Mouse (Mus musculus) cerebellum, adult (tissue): ENCODE data around the gene Nthl1.

Experiments used
- ATAC-seq: cut with Nextera tagmentation; 2 replicates; pipeline ENCODE4 v1.9.2; 2017; ENCODE audit warnings: mild to moderate bottlenecking, moderate library complexity, mixed read lengths; ENCODE audit not compliant: insufficient number of reproducible peaks, low FRiP score, low TSS enrichment

Gene Nthl1

GRCm38 (mm10) chr17:24617561-24618194 lies 14.8 kb upstream of the Nthl1 start:
- no peak for ATAC-seq

- ATAC-seq: no peak
Measured at GRCm38 (mm10) chr17:24625472-24625871, 7.0 kb upstream of the Nthl1 start.

- no peak for ATAC-seq
Measured at GRCm38 (mm10) chr17:24628646-24629045, 3.8 kb upstream of the Nthl1 start.

- no peak for ATAC-seq
Measured at GRCm38 (mm10) chr17:24630072-24630471, 2.4 kb upstream of the Nthl1 start.

GRCm38 (mm10) chr17:24632813-24633449 lies 451 bp downstream of the Nthl1 start:
- no peak for ATAC-seq

- ATAC-seq: no peak
Measured at GRCm38 (mm10) chr17:24633831-24634230, 1.4 kb downstream of the Nthl1 start.

- ATAC-seq: no peak
Measured at GRCm38 (mm10) chr17:24635024-24635423, 2.5 kb downstream of the Nthl1 start.

- ATAC-seq: no peak
Measured at GRCm38 (mm10) chr17:24635694-24636093, 3.2 kb downstream of the Nthl1 start.

- ATAC-seq: no peak
Measured at GRCm38 (mm10) chr17:24636781-24637481, 4.5 kb downstream of the Nthl1 start.

GRCm38 (mm10) chr17:24638214-24638613 lies 5.7 kb downstream of the Nthl1 start:
- ATAC-seq: no peak

- ATAC-seq: no peak
Measured at GRCm38 (mm10) chr17:24638840-24639239, 6.4 kb downstream of the Nthl1 start.

GRCm38 (mm10) chr17:24639571-24639988 lies 7.1 kb downstream of the Nthl1 start:
- ATAC-seq: no peak

- ATAC-seq: no peak
Measured at GRCm38 (mm10) chr17:24640119-24640518, 7.6 kb downstream of the Nthl1 start.

- ATAC-seq: no peak
Measured at GRCm38 (mm10) chr17:24640581-24640980, 8.1 kb downstream of the Nthl1 start.

GRCm38 (mm10) chr17:24641944-24642343 lies 9.5 kb downstream of the Nthl1 start:
- ATAC-seq: no peak

- no peak for ATAC-seq
Measured at GRCm38 (mm10) chr17:24642791-24643343, 10.4 kb downstream of the Nthl1 start.

- ATAC-seq: no peak
Measured at GRCm38 (mm10) chr17:24644030-24644715, 11.7 kb downstream of the Nthl1 start.

GRCm38 (mm10) chr17:24644875-24645721 lies 12.6 kb downstream of the Nthl1 start:
- ATAC-seq: no peak

- ATAC-seq: no peak
Measured at GRCm38 (mm10) chr17:24645916-24646315, 13.4 kb downstream of the Nthl1 start.

- no peak for ATAC-seq
Measured at GRCm38 (mm10) chr17:24646381-24646780, 13.9 kb downstream of the Nthl1 start.
